Mouse (Mus musculus) heart, postnatal 0 days (tissue): ENCODE data around the gene Cenpu. TPM values are rescaled to one million over a fixed set of nuclear protein-coding genes. Genes with fewer than 3 reads are reported as not detected.

ENCODE experiments used
- ATAC-seq: fragments of 200-750 bp; cut with Nextera tagmentation; 2 replicates; pipeline ENCODE4 v1.8.0; 2017; ENCODE audit warnings: low read depth, moderate number of reproducible peaks, moderate library complexity; ENCODE audit not compliant: insufficient read depth
- DNase-seq: peaks from one replicate; pipeline ENCODE4 v3.0.0-alpha.2; 2016; ENCODE audit warnings: low spot score
- H3K27ac ChIP-seq: fragments of 300-500 bp; sonication (generic); 2 replicates; pipeline ENCODE4 v1.5.1; 2014; ENCODE audit warnings: low read depth, mild to moderate bottlenecking
- H3K27me3 ChIP-seq: fragments of 300-500 bp; sonication (generic); 2 replicates; pipeline ENCODE4 v1.6.1; 2014; ENCODE audit warnings: low read length, mixed read lengths; ENCODE audit not compliant: control insufficient read depth, insufficient read depth
- H3K36me3 ChIP-seq: fragments of 300-500 bp; sonication (generic); replicated peaks from 2 replicates; pipeline ENCODE4 v1.6.1; 2014; ENCODE audit warnings: low read length, mixed read lengths; ENCODE audit not compliant: control insufficient read depth, insufficient read depth
- H3K4me1 ChIP-seq: fragments of 300-500 bp; sonication (generic); 2 replicates; pipeline ENCODE4 v1.6.1; 2014; ENCODE audit warnings: antibody characterized with exemption; ENCODE audit not compliant: control insufficient read depth, insufficient read depth
- H3K4me2 ChIP-seq: fragments of 300-500 bp; sonication (generic); 2 replicates; pipeline ENCODE4 v1.6.1; 2014; ENCODE audit warnings: low read depth, mild to moderate bottlenecking, low read length, moderate library complexity
- H3K4me3 ChIP-seq: fragments of 300-500 bp; sonication (generic); 2 replicates; pipeline ENCODE4 v1.5.1; 2014; ENCODE audit warnings: low read depth, low read length
- H3K9ac ChIP-seq: fragments of 300-500 bp; sonication (generic); replicated peaks from 2 replicates; pipeline ENCODE4 v1.6.1; 2014; ENCODE audit warnings: low read depth, low read length, mixed read lengths
- H3K9me3 ChIP-seq: fragments of 300-500 bp; sonication (generic); replicated peaks from 2 replicates; pipeline ENCODE4 v1.6.1; 2016; ENCODE audit warnings: low read length; ENCODE audit not compliant: control insufficient read depth
- CTCF ChIP-seq: IDR thresholded peaks from 2 replicates; pipeline ENCODE4 v1.5.1; 2016; ENCODE audit warnings: antibody characterized with exemption, control low read depth, low read depth
- EP300 ChIP-seq: IDR thresholded peaks from 2 replicates; pipeline ENCODE4 v1.6.1; 2016; ENCODE audit warnings: antibody characterized with exemption, low read depth
- WGBS: fragments of 180-500 bp; shearing (Covaris S2); extraction: QIAGEN DNeasy Blood & Tissue Kit; methylation state at CpG from one replicate; pipeline ENCODE4 v1.1.7; 2014; 5-methylcytosine and 5-hydroxymethylcytosine counted together
- polyA plus RNA-seq: library from polyadenylated mRNA; unstranded; fragments of >200 nt; fragmentation: Nextera tagmentation; extraction: Ambion mirVana; gene quantifications from 2 replicates; pipeline ENCODE4 v1.2.1, GENCODE M21; 2015
- total RNA-seq: library from RNA; depleted of rRNA; stranded (reverse); fragments of >200 nt; gene quantifications from 2 replicates; pipeline ENCODE4 v1.2.3, GENCODE M21; 2014; ENCODE audit warnings: low replicate concordance

The Cenpu gene
- total and polyA plus RNA-seq, 2 experiments from 2014 or later: 1.1 to 5.3 TPM

DNA sequence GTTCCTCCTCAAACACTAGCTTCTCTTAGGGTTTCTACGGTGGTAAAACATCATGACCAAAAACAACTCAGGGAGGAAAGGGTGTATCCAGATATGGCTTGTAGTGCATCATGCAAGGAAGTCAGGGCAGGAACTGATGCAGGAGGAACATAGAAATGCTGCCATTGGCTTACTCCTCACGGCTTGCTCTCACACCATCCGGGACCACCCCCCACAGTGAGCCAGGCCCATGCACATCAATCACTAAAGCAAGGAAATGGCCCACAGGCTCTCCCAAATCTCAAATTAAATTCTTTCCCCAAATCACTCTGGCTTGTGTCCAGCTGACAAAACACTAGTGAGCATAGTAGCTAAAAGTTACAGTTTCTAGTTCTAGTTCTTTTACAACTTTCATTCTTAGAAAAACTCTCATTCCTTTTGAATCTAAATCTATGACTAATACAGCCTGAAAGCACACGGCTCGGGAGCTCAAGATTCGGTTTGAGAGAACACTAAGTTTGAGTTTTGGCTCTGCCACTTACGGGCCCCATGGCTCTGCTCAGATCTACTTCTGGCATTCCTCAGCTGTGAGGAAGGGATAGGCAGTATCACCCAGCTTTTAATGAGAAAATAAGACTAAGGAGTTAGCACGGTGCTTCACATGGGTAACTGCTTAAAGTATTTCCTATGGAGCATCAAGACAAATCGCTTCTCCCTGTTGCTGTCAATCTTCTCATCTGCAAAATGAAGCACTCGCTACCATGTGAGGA, 49.3 kb downstream of the Cenpu start:
- ATAC-seq (no peak), DNase-seq (no peak)
- H3K4me3 ChIP-seq: no peak overlapping the region
- no peak for TF ChIP-seq EP300
- no peak for TF ChIP-seq CTCF
- H3K9me3 ChIP-seq: no peaks in the 10 kb centered on the region
- H3K9ac ChIP-seq: no peak overlapping the region
- H3K4me2 ChIP-seq: no peak overlapping the region
- peaks cover 16% of the 10 kb centered on the region for H3K36me3 ChIP-seq
- 65% methylated on average over 10 of the region's 10 CpGs for WGBS
- no peak overlapping the region for H3K27ac ChIP-seq
- H3K27me3 ChIP-seq: no peaks in the 10 kb centered on the region
- H3K4me1 ChIP-seq: peaks cover 3% of the 10 kb centered on the region; the same call in 1 of the 2 replicates

DNA sequence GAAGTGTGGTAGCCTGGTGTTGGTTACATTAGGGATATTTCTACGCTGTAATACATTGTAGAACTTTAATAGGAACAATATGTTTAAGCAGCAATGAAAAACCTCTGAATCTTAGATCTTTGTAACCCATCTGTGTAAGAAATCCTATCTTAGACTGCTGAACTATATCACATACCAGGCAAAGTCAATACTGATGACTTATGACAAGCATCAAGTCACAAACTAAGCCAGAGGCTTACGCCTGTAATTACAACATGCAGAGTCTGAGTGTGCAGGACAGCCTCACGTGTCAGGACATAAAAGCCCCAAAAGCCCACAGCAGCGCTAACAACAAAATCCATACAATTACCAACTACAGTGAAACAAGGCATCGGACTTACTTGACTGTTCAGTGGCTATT, 51.8 kb downstream of the Cenpu start:
- no peaks in the 10 kb centered on the region for H3K9me3 ChIP-seq
- peaks cover 3% of the 10 kb centered on the region; the same call in 1 of the 2 replicates for H3K4me1 ChIP-seq
- H3K36me3 ChIP-seq: peaks cover 23% of the 10 kb centered on the region
- no peak for DNase-seq
- 91% methylated on average over 5 of the region's 5 CpGs for WGBS
- no peak overlapping the region for H3K27ac ChIP-seq
- no peaks in the 10 kb centered on the region for H3K27me3 ChIP-seq
- no peak overlapping the region for H3K9ac ChIP-seq
- no peak for TF ChIP-seq EP300
- no peak for TF ChIP-seq CTCF
- H3K4me3 ChIP-seq: no peak overlapping the region
- H3K4me2 ChIP-seq: no peak overlapping the region
- ATAC-seq: no peak

DNA sequence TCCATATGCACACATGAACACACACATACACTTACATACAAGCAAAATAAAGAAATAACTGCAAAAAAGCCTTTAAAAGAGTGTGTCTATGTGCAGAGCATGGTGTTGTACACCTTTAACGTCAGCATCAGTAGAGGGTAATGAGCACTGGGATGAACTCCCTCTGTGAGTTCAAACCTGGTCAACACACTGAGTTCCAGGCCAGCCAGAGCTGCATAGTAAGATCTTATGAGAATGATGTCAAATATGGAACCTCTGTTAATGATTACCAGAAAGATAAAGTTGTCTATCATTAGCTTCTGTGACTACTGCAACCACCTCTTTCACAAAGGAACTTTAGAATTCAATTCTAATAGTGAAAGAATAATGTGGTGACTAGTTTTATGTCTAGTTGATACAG, 55.1 kb downstream of the Cenpu start:
- Histone ChIP-seq H3K9me3 (no peaks in the 10 kb centered on the region), H3K27me3 (no peaks in the 10 kb centered on the region), H3K4me2 (no peak overlapping the region), H3K36me3 (peaks cover 27% of the 10 kb centered on the region), H3K9ac (no peak overlapping the region), H3K27ac (no peak overlapping the region), H3K4me1 (no peaks in the 10 kb centered on the region), H3K4me3 (no peak overlapping the region)
- TF ChIP-seq CTCF (no peak), EP300 (no peak)
- WGBS: 86% methylated on average over 1 of the region's 1 CpGs
- no peak for ATAC-seq
- no peak for DNase-seq

DNA sequence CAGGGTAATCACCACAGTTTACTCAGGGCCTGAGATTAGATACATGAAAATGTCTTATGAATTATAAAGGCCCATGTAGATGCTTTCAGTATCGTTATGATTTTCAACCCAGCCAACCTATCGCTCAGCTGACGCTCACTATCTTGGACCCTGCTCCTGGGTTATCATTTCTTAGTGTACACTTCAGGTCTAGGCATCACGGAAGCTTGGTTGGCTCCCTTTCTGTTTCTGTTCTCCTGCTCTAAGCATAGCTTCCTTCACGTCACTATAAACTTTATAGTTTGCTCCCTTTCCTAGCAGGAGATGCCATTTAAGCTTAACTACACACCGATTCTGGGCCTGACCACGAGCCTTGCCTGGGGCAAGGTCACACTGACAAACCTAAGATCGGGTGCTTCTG, 59.7 kb downstream of the Cenpu start:
- no peaks in the 10 kb centered on the region for H3K27me3 ChIP-seq
- TF ChIP-seq CTCF (no peak), EP300 (no peak)
- H3K4me3 ChIP-seq: no peak overlapping the region
- peaks cover 14% of the 10 kb centered on the region for H3K36me3 ChIP-seq
- H3K9ac ChIP-seq: no peak overlapping the region
- peaks cover 7% of the 10 kb centered on the region for H3K4me1 ChIP-seq
- H3K9me3 ChIP-seq: no peaks in the 10 kb centered on the region
- DNase-seq (no peak), ATAC-seq (no peak)
- H3K4me2 ChIP-seq: no peak overlapping the region
- 68% methylated on average over 8 of the region's 8 CpGs for WGBS
- H3K27ac ChIP-seq: peak overlapping the region; percentile 27

DNA sequence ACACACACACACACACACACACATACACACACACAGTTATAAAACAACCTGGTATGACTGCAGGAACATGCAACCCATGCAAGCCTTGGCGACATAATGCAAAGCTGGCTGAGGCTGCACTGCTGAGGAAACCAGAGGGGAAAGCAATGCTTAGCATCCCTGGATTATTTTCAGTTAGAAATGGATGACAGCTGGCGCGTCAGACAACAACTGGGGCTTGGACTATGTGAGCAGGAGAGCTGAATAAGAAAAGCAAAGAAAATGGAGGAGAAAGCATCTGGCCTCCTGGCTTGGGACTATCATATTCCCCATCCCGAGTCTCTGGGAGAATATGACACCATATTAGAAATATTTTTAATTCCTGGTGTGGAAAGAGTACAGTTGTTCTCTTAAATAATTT, 61.1 kb downstream of the Cenpu start:
- Histone ChIP-seq H3K27me3 (no peaks in the 10 kb centered on the region), H3K9ac (no peak overlapping the region), H3K4me2 (0 out of 2 replicates have a peak overlapping the region, but pooled peaks have one; percentile 2), H3K4me1 (peaks cover 8% of the 10 kb centered on the region), H3K4me3 (no peak overlapping the region), H3K9me3 (no peaks in the 10 kb centered on the region), H3K36me3 (peaks cover 9% of the 10 kb centered on the region; the same call in 1 of the 2 replicates), H3K27ac (peak overlapping the region; percentile 51; the same call in 1 of the 2 replicates)
- WGBS: 76% methylated on average over 4 of the region's 4 CpGs
- ATAC-seq: no peak
- no peak for DNase-seq
- no peak for TF ChIP-seq CTCF
- no peak for TF ChIP-seq EP300

DNA sequence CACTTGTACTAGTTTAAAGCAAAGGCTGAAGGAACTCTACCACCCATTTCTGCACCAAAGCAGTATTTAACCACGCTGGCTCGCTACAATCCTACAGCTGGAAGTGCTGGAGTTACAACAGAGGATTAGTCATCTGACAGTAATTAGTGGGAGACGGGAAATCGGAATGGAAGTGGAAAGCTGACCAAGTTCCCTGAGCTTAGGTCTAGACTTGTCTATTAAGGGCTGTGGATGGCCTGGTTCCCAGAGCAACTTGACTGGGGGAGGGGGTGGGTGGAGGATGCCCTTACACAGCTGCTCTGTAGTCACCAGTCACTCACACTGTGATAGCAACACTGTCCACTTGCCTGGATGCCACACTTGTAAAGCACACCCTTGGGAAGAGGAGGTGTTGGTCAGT, 61.5 kb downstream of the Cenpu start:
- Histone ChIP-seq H3K36me3 (peaks cover 6% of the 10 kb centered on the region; the same call in 1 of the 2 replicates), H3K27me3 (no peaks in the 10 kb centered on the region), H3K9me3 (no peaks in the 10 kb centered on the region), H3K27ac (peak overlapping the region; percentile 51), H3K9ac (no peak overlapping the region), H3K4me1 (peaks cover 9% of the 10 kb centered on the region), H3K4me2 (0 out of 2 replicates have a peak overlapping the region, but pooled peaks have one; percentile 2), H3K4me3 (no peak overlapping the region)
- peak; percentile 20 for DNase-seq
- no peak for ATAC-seq
- TF ChIP-seq CTCF: no peak
- TF ChIP-seq EP300: no peak
- 60% methylated on average over 4 of the region's 4 CpGs for WGBS
